Mouse (Mus musculus) brain, embryonic 14.5 days (tissue): Measurements from ENCODE around the gene 1700066M21Rik. TPM values are rescaled to one million over a fixed set of nuclear protein-coding genes. Genes with fewer than 3 reads are reported as not detected.

Experiments used
- DNase-seq: peaks from one replicate; pipeline ENCODE4 v3.0.0-alpha.2; 2011; ENCODE audit warnings: low read depth
- CTCF ChIP-seq: fragments of 200-500 bp; IDR thresholded peaks from 2 replicates; pipeline ENCODE4 v1.5.1; 2012; ENCODE audit warnings: inconsistent platforms, mild to moderate bottlenecking, moderate library complexity, borderline replicate concordance; ENCODE audit not compliant: insufficient read depth, insufficient read length; ENCODE audit errors: extremely low read depth
- POLR2A ChIP-seq: fragments of 200-500 bp; IDR thresholded peaks from 2 replicates; pipeline ENCODE4 v1.6.1; 2012; ENCODE audit warnings: mild to moderate bottlenecking, inconsistent platforms, borderline replicate concordance; ENCODE audit not compliant: poor library complexity, insufficient read depth, insufficient read length, severe bottlenecking; ENCODE audit errors: extremely low read depth
- polyA plus RNA-seq: library from polyadenylated mRNA; depleted of rRNA; stranded (reverse); fragments of >200 nt; gene quantifications from 2 replicates; pipeline ENCODE4 v1.2.3, GENCODE M21; 2012

The 1700066M21Rik gene
- polyA plus RNA-seq, 1 experiment, result 9.9 TPM

GRCm38 (mm10) chr1:57369111-57369510, 8.3 kb upstream of the 1700066M21Rik start:
- TF ChIP-seq POLR2A (no peak), CTCF (no peak)
- no peak for DNase-seq

- no peak for TF ChIP-seq CTCF
- TF ChIP-seq POLR2A, result no peak
- no peak for DNase-seq
Measured at GRCm38 (mm10) chr1:57370451-57370850, 7.0 kb upstream of the 1700066M21Rik start.

- TF ChIP-seq CTCF (no peak), POLR2A (no peak)
- DNase-seq, result no peak
Measured at GRCm38 (mm10) chr1:57375276-57375675, 2.1 kb upstream of the 1700066M21Rik start.

- DNase-seq, result no peak
Measured at GRCm38 (mm10) chr1:57376806-57377205, 614 bp upstream of the 1700066M21Rik start.

GRCm38 (mm10) chr1:57386519-57386918, 9.1 kb downstream of the 1700066M21Rik start:
- TF ChIP-seq CTCF (no peak), POLR2A (no peak)
- DNase-seq, result peak; percentile 26

More at GRCm38 (mm10) chr1:57376806-57377205, 614 bp upstream of the 1700066M21Rik start:
- TF ChIP-seq POLR2A, result no peak
- TF ChIP-seq CTCF, result no peak

- DNase-seq, result peak; percentile 97
- TF ChIP-seq POLR2A, result no peak
- no peak for TF ChIP-seq CTCF
Measured at GRCm38 (mm10) chr1:57387876-57388275, 10.5 kb downstream of the 1700066M21Rik start.

- TF ChIP-seq POLR2A (no peak), CTCF (no peak)
- peak; percentile 54 for DNase-seq
Measured at GRCm38 (mm10) chr1:57388402-57389155, 11.2 kb downstream of the 1700066M21Rik start.

- no peak for TF ChIP-seq POLR2A
Measured at GRCm38 (mm10) chr1:57390993-57391790, 13.8 kb downstream of the 1700066M21Rik start.

GRCm38 (mm10) chr1:57392417-57392816, 15.0 kb downstream of the 1700066M21Rik start:
- no peak for DNase-seq
- TF ChIP-seq CTCF, result no peak
- TF ChIP-seq POLR2A, result no peak

More at GRCm38 (mm10) chr1:57390993-57391790, 13.8 kb downstream of the 1700066M21Rik start:
- DNase-seq, result no peak

GRCm38 (mm10) chr1:57394051-57394450, 16.6 kb downstream of the 1700066M21Rik start:
- TF ChIP-seq CTCF (peak; percentile 54; the same call in 1 of the 2 replicates), POLR2A (no peak)
- peak; percentile 81 for DNase-seq

- DNase-seq, result no peak
- TF ChIP-seq CTCF, result no peak
- no peak for TF ChIP-seq POLR2A
Measured at GRCm38 (mm10) chr1:57400321-57400720, 22.9 kb downstream of the 1700066M21Rik start.
